Mouse (Mus musculus): Measurements from ENCODE around the gene Fras1. TPM values are rescaled to one million over a fixed set of nuclear protein-coding genes. Genes with fewer than 3 reads are reported as not detected.
A peak's percentile ranks its signal among the peaks of the same experiment; 100 is the strongest.

Gene Fras1
- polyA plus RNA-seq, 1 experiment from 2014 or later = 20.0 TPM

- 0 out of 2 replicates have a peak, but pooled peaks have one; percentile 35 for ATAC-seq (ENCODE audit: low FRiP score)
Observed at GRCm38 (mm10) chr5:96677498-96677897, 303.7 kb downstream of the Fras1 start.

GRCm38 (mm10) chr5:96681085-96681484 lies 307.3 kb downstream of the Fras1 start:
- no peaks in the 10 kb centered on the region for H3K27me3 ChIP-seq (ENCODE audit: control insufficient read depth, insufficient read depth, low read length)
- DNase-seq (ENCODE audit: low spot score) = no peak
- H3K4me1 ChIP-seq (replicated peaks; ENCODE audit: control insufficient read depth, insufficient read depth, low read length) = no peaks in the 10 kb centered on the region
- no peaks in the 10 kb centered on the region for H3K9me3 ChIP-seq (ENCODE audit: control insufficient read depth, low read length)
- H3K4me3 ChIP-seq (ENCODE audit: low read depth, low read length) = no peak overlapping the region
- no peak overlapping the region for H3K4me2 ChIP-seq (replicated peaks; ENCODE audit: low read depth, low read length)
- ATAC-seq (ENCODE audit: low FRiP score) = no peak
- H3K36me3 ChIP-seq (ENCODE audit: control insufficient read depth, insufficient read depth, low read length) = no peaks in the 10 kb centered on the region
- H3K9ac ChIP-seq (ENCODE audit: low read depth, low read length) = no peak overlapping the region
- H3K27ac ChIP-seq (ENCODE audit: low read depth, low read length) = no peak overlapping the region
- WGBS = 59% methylated on average over 3 of the region's 3 CpGs

More at GRCm38 (mm10) chr5:96677498-96677897, 303.7 kb downstream of the Fras1 start:
- no peak overlapping the region for H3K27ac ChIP-seq (ENCODE audit: low read depth, low read length)
- WGBS = 27% methylated on average over 2 of the region's 2 CpGs
- DNase-seq (ENCODE audit: low spot score) = peak; percentile 51
- H3K36me3 ChIP-seq (ENCODE audit: control insufficient read depth, insufficient read depth, low read length) = no peaks in the 10 kb centered on the region
- H3K9ac ChIP-seq (ENCODE audit: low read depth, low read length) = no peak overlapping the region
- no peaks in the 10 kb centered on the region for H3K27me3 ChIP-seq (ENCODE audit: control insufficient read depth, insufficient read depth, low read length)
- no peaks in the 10 kb centered on the region for H3K9me3 ChIP-seq (ENCODE audit: control insufficient read depth, low read length)
- H3K4me2 ChIP-seq (replicated peaks; ENCODE audit: low read depth, low read length) = no peak overlapping the region
- no peaks in the 10 kb centered on the region for H3K4me1 ChIP-seq (replicated peaks; ENCODE audit: control insufficient read depth, insufficient read depth, low read length)
- no peak overlapping the region for H3K4me3 ChIP-seq (ENCODE audit: low read depth, low read length)

GRCm38 (mm10) chr5:96682777-96683176 lies 309.0 kb downstream of the Fras1 start:
- Histone ChIP-seq H3K36me3 (ENCODE audit: control insufficient read depth, insufficient read depth, low read length) (no peaks in the 10 kb centered on the region), H3K27ac (ENCODE audit: low read depth, low read length) (no peak overlapping the region), H3K4me3 (ENCODE audit: low read depth, low read length) (no peak overlapping the region), H3K27me3 (ENCODE audit: control insufficient read depth, insufficient read depth, low read length) (no peaks in the 10 kb centered on the region), H3K4me1 (replicated peaks; ENCODE audit: control insufficient read depth, insufficient read depth, low read length) (no peaks in the 10 kb centered on the region), H3K4me2 (replicated peaks; ENCODE audit: low read depth, low read length) (no peak overlapping the region), H3K9ac (ENCODE audit: low read depth, low read length) (no peak overlapping the region), H3K9me3 (ENCODE audit: control insufficient read depth, low read length) (no peaks in the 10 kb centered on the region)
- no peak for DNase-seq (ENCODE audit: low spot score)
- no peak for ATAC-seq (ENCODE audit: low FRiP score)
- 92% methylated on average over 2 of the region's 2 CpGs for WGBS

- Histone ChIP-seq H3K4me1 (replicated peaks; ENCODE audit: control insufficient read depth, insufficient read depth, low read length) (no peaks in the 10 kb centered on the region), H3K4me2 (replicated peaks; ENCODE audit: low read depth, low read length) (no peak overlapping the region), H3K9ac (ENCODE audit: low read depth, low read length) (no peak overlapping the region), H3K27me3 (ENCODE audit: control insufficient read depth, insufficient read depth, low read length) (no peaks in the 10 kb centered on the region), H3K27ac (ENCODE audit: low read depth, low read length) (no peak overlapping the region), H3K9me3 (ENCODE audit: control insufficient read depth, low read length) (no peaks in the 10 kb centered on the region), H3K36me3 (ENCODE audit: control insufficient read depth, insufficient read depth, low read length) (no peaks in the 10 kb centered on the region), H3K4me3 (ENCODE audit: low read depth, low read length) (no peak overlapping the region)
- DNase-seq (ENCODE audit: low spot score) = no peak
- WGBS = 86% methylated on average over 2 of the region's 2 CpGs
- ATAC-seq (ENCODE audit: low FRiP score) = no peak
Observed at GRCm38 (mm10) chr5:96688885-96689284, 315.1 kb downstream of the Fras1 start.

GRCm38 (mm10) chr5:96698972-96699371 lies 325.2 kb downstream of the Fras1 start:
- Histone ChIP-seq H3K9me3 (ENCODE audit: control insufficient read depth, low read length) (no peaks in the 10 kb centered on the region), H3K27ac (ENCODE audit: low read depth, low read length) (no peak overlapping the region), H3K4me1 (replicated peaks; ENCODE audit: control insufficient read depth, insufficient read depth, low read length) (peaks cover 2% of the 10 kb centered on the region; the same call in 1 of the 2 replicates), H3K27me3 (ENCODE audit: control insufficient read depth, insufficient read depth, low read length) (no peaks in the 10 kb centered on the region), H3K9ac (ENCODE audit: low read depth, low read length) (no peak overlapping the region), H3K4me3 (ENCODE audit: low read depth, low read length) (no peak overlapping the region), H3K4me2 (replicated peaks; ENCODE audit: low read depth, low read length) (no peak overlapping the region), H3K36me3 (ENCODE audit: control insufficient read depth, insufficient read depth, low read length) (no peaks in the 10 kb centered on the region)
- 76% methylated on average over 8 of the region's 8 CpGs for WGBS
- DNase-seq (ENCODE audit: low spot score) (no peak), ATAC-seq (ENCODE audit: low FRiP score) (no peak)

GRCm38 (mm10) chr5:96702706-96703625 lies 329.2 kb downstream of the Fras1 start:
- H3K9me3 ChIP-seq (ENCODE audit: control insufficient read depth, low read length) = no peaks in the 10 kb centered on the region
- H3K27ac ChIP-seq (ENCODE audit: low read depth, low read length) = peak overlapping the region; percentile 70
- no peak overlapping the region for H3K4me3 ChIP-seq (ENCODE audit: low read depth, low read length)
- peak; percentile 93 for ATAC-seq (ENCODE audit: low FRiP score)
- H3K27me3 ChIP-seq (ENCODE audit: control insufficient read depth, insufficient read depth, low read length) = no peaks in the 10 kb centered on the region
- 36% methylated on average over 22 of the region's 22 CpGs for WGBS
- H3K9ac ChIP-seq (ENCODE audit: low read depth, low read length) = no peak overlapping the region
- H3K4me1 ChIP-seq (replicated peaks; ENCODE audit: control insufficient read depth, insufficient read depth, low read length) = peaks cover 2% of the 10 kb centered on the region; the same call in 1 of the 2 replicates
- peak; percentile 72 for DNase-seq (ENCODE audit: low spot score)
- no peaks in the 10 kb centered on the region for H3K36me3 ChIP-seq (ENCODE audit: control insufficient read depth, insufficient read depth, low read length)
- H3K4me2 ChIP-seq (replicated peaks; ENCODE audit: low read depth, low read length) = no peak overlapping the region; the same call in 1 of the 2 replicates

- Histone ChIP-seq H3K4me3 (ENCODE audit: low read depth, low read length) (no peak overlapping the region), H3K36me3 (ENCODE audit: control insufficient read depth, insufficient read depth, low read length) (no peaks in the 10 kb centered on the region), H3K9me3 (ENCODE audit: control insufficient read depth, low read length) (no peaks in the 10 kb centered on the region), H3K4me1 (replicated peaks; ENCODE audit: control insufficient read depth, insufficient read depth, low read length) (no peaks in the 10 kb centered on the region), H3K4me2 (replicated peaks; ENCODE audit: low read depth, low read length) (no peak overlapping the region), H3K9ac (ENCODE audit: low read depth, low read length) (no peak overlapping the region), H3K27ac (ENCODE audit: low read depth, low read length) (no peak overlapping the region), H3K27me3 (ENCODE audit: control insufficient read depth, insufficient read depth, low read length) (no peaks in the 10 kb centered on the region)
- DNase-seq (ENCODE audit: low spot score) (peak; percentile 2), ATAC-seq (ENCODE audit: low FRiP score) (no peak)
- WGBS = 86% methylated on average over 10 of the region's 10 CpGs
Observed at GRCm38 (mm10) chr5:96708515-96708914, 334.8 kb downstream of the Fras1 start.

- Histone ChIP-seq H3K4me1 (replicated peaks; ENCODE audit: control insufficient read depth, insufficient read depth, low read length) (no peaks in the 10 kb centered on the region), H3K9ac (ENCODE audit: low read depth, low read length) (no peak overlapping the region), H3K4me3 (ENCODE audit: low read depth, low read length) (no peak overlapping the region), H3K27me3 (ENCODE audit: control insufficient read depth, insufficient read depth, low read length) (no peaks in the 10 kb centered on the region), H3K9me3 (ENCODE audit: control insufficient read depth, low read length) (no peaks in the 10 kb centered on the region), H3K36me3 (ENCODE audit: control insufficient read depth, insufficient read depth, low read length) (no peaks in the 10 kb centered on the region), H3K4me2 (replicated peaks; ENCODE audit: low read depth, low read length) (no peak overlapping the region), H3K27ac (ENCODE audit: low read depth, low read length) (no peak overlapping the region)
- no peak for ATAC-seq (ENCODE audit: low FRiP score)
- 63% methylated on average over 12 of the region's 12 CpGs for WGBS
- DNase-seq (ENCODE audit: low spot score) = no peak
Observed at GRCm38 (mm10) chr5:96712089-96712684, 338.4 kb downstream of the Fras1 start.

Measured in hindbrain, embryonic 11.5 days (tissue).